Mouse (Mus musculus): ENCODE measurements around the gene Blm.

Blm gene

GRCm38 (mm10) chr7:80496656-80497055 lies 38.3 kb downstream of the Blm start:
- ChIA-PET CTCF (no interaction called here), POLR2A (interaction anchor here in 2 of 4 experiments (0.6 to 3.9 kb wide), 3 partner anchors 38 to 85 kb away, joined by 3 to 23 read pairs (median 3); partner anchors contain the start of gene Blm (in 1 of the 2))

- CTCF ChIA-PET: no interaction called here
- POLR2A ChIA-PET: interaction anchor here in 2 of 4 experiments (0.6 to 1.2 kb wide), 2 partner anchors 9 to 174 kb away, joined by 3 read pairs; no protein-coding TSS in a partner anchor
Observed at GRCm38 (mm10) chr7:80495210-80495609, 39.7 kb downstream of the Blm start.

- ChIA-PET CTCF (interaction anchor here in 2 of 4 experiments (0.6 to 1.4 kb wide), 3 partner anchors 57 to 106 kb away, joined by 3 to 7 read pairs (median 4); no protein-coding TSS in a partner anchor), POLR2A (interaction anchor here in 3 of 4 experiments (0.6 to 2.5 kb wide), 12 partner anchors 7 to 167 kb away, joined by 3 to 10 read pairs (median 6); partner anchors contain the start of gene Blm (in 2 of the 3))
Observed at GRCm38 (mm10) chr7:80491995-80492394, 42.9 kb downstream of the Blm start.

- POLR2A ChIA-PET: interaction anchor here in 3 of 4 experiments (0.6 to 2.5 kb wide), 30 partner anchors 8 to 356 kb away, joined by 3 to 10 read pairs (median 4); partner anchors contain the start of gene Blm (in 2 of the 3)
- CTCF ChIA-PET: interaction anchor here (0.5 to 1.6 kb wide), 5 partner anchors 10 to 105 kb away, joined by 3 to 7 read pairs (median 7); no protein-coding TSS in a partner anchor
Observed at GRCm38 (mm10) chr7:80491086-80491485, 43.8 kb downstream of the Blm start.

- ChIA-PET CTCF (interaction anchor here (0.6 to 1.6 kb wide), 5 partner anchors 9 to 104 kb away, joined by 3 to 7 read pairs (median 4); no protein-coding TSS in a partner anchor), POLR2A (interaction anchor here in 3 of 4 experiments (0.7 to 2.5 kb wide), 23 partner anchors 8 to 356 kb away, joined by 3 to 10 read pairs (median 4); partner anchors contain the start of gene Blm (in 2 of the 3))
Observed at GRCm38 (mm10) chr7:80490351-80490750, 44.6 kb downstream of the Blm start.

GRCm38 (mm10) chr7:80489445-80489844 lies 45.5 kb downstream of the Blm start:
- CTCF ChIA-PET: no interaction called here
- POLR2A ChIA-PET: interaction anchor here in 2 of 4 experiments (0.5 to 2.2 kb wide), 7 partner anchors 9 to 336 kb away, joined by 3 to 7 read pairs (median 4); no protein-coding TSS in a partner anchor

GRCm38 (mm10) chr7:80487239-80487638 lies 47.7 kb downstream of the Blm start:
- CTCF ChIA-PET: no interaction called here

GRCm38 (mm10) chr7:80480097-80480496 lies 54.8 kb downstream of the Blm start:
- ChIA-PET CTCF (no interaction called here), POLR2A (interaction anchor here in 1 of 4 experiments (0.8 kb wide), 1 partner anchor 21 kb away, joined by 3 read pairs; no protein-coding TSS in a partner anchor)

More at GRCm38 (mm10) chr7:80487239-80487638, 47.7 kb downstream of the Blm start:
- POLR2A ChIA-PET: interaction anchor here in 3 of 4 experiments (0.6 to 3.4 kb wide), 4 partner anchors 12 to 19 kb away, joined by 4 to 12 read pairs (median 5); no protein-coding TSS in a partner anchor

GRCm38 (mm10) chr7:80473837-80474236 lies 61.1 kb downstream of the Blm start:
- ChIA-PET POLR2A (interaction anchor here in 1 of 4 experiments (0.6 kb wide), 1 partner anchor 216 kb away, joined by 3 read pairs; no protein-coding TSS in a partner anchor), CTCF (no interaction called here)

- CTCF ChIA-PET: no interaction called here
- POLR2A ChIA-PET: interaction anchor here in 1 of 4 experiments (0.6 to 1.4 kb wide), 7 partner anchors 9 to 66 kb away, joined by 3 to 9 read pairs (median 4); partner anchors contain the start of gene Blm
Observed at GRCm38 (mm10) chr7:80468851-80469250, 66.1 kb downstream of the Blm start.

- CTCF ChIA-PET: no interaction called here
- POLR2A ChIA-PET: no interaction called here
Observed at GRCm38 (mm10) chr7:80467334-80467733, 67.6 kb downstream of the Blm start.

- CTCF ChIA-PET: no interaction called here
- POLR2A ChIA-PET: interaction anchor here in 2 of 4 experiments (1.1 to 1.6 kb wide), 5 partner anchors 12 to 39 kb away, joined by 3 to 9 read pairs (median 3); no protein-coding TSS in a partner anchor
Observed at GRCm38 (mm10) chr7:80464831-80465230, 70.1 kb downstream of the Blm start.

GRCm38 (mm10) chr7:80461891-80462290 lies 73.0 kb downstream of the Blm start:
- CTCF ChIA-PET: interaction anchor here in 1 of 4 experiments (0.6 kb wide), 1 partner anchor 63 kb away, joined by 12 read pairs; no protein-coding TSS in a partner anchor
- POLR2A ChIA-PET: interaction anchor here in 2 of 4 experiments (0.6 to 0.9 kb wide), 2 partner anchors 9 to 22 kb away, joined by 3 read pairs; no protein-coding TSS in a partner anchor

GRCm38 (mm10) chr7:80460892-80461291 lies 74.0 kb downstream of the Blm start:
- ChIA-PET CTCF (no interaction called here), POLR2A (interaction anchor here in 1 of 4 experiments (0.6 to 1.2 kb wide), 2 partner anchors 39 to 82 kb away, joined by 3 read pairs; no protein-coding TSS in a partner anchor)

- ChIA-PET CTCF (no interaction called here), POLR2A (interaction anchor here in 2 of 4 experiments (0.6 to 1.0 kb wide), 3 partner anchors 12 to 83 kb away, joined by 3 to 5 read pairs (median 3); no protein-coding TSS in a partner anchor)
Observed at GRCm38 (mm10) chr7:80460199-80460598, 74.7 kb downstream of the Blm start.

- POLR2A ChIA-PET: interaction anchor here in 2 of 4 experiments (1.1 to 1.4 kb wide), 3 partner anchors 10 to 41 kb away, joined by 3 to 4 read pairs (median 3); no protein-coding TSS in a partner anchor
- CTCF ChIA-PET: no interaction called here
Observed at GRCm38 (mm10) chr7:80457831-80458343, 77.0 kb downstream of the Blm start.

- CTCF ChIA-PET: no interaction called here
Observed at GRCm38 (mm10) chr7:80457241-80457640, 77.7 kb downstream of the Blm start.

GRCm38 (mm10) chr7:80456327-80456726 lies 78.6 kb downstream of the Blm start:
- CTCF ChIA-PET: no interaction called here
- POLR2A ChIA-PET: interaction anchor here in 2 of 4 experiments (0.7 to 1.8 kb wide), 5 partner anchors 10 to 84 kb away, joined by 3 to 6 read pairs (median 3); no protein-coding TSS in a partner anchor

More at GRCm38 (mm10) chr7:80457241-80457640, 77.7 kb downstream of the Blm start:
- POLR2A ChIA-PET: interaction anchor here in 2 of 4 experiments (1.1 to 1.8 kb wide), 5 partner anchors 11 to 42 kb away, joined by 3 to 6 read pairs (median 3); no protein-coding TSS in a partner anchor

GRCm38 (mm10) chr7:80455505-80456160 lies 79.3 kb downstream of the Blm start:
- CTCF ChIA-PET: no interaction called here
- POLR2A ChIA-PET: interaction anchor here in 2 of 4 experiments (0.7 to 1.8 kb wide), 4 partner anchors 9 to 84 kb away, joined by 3 to 6 read pairs (median 4); no protein-coding TSS in a partner anchor
